Mouse (Mus musculus) heart, embryonic 12.5 days (tissue): ENCODE measurements at regions not wholly inside any gene's neighbourhood (a gene's known extent, or its start where the extent isn't known, plus 50 kb on each side); places are given as distances from the start of the nearest gene placed in this dataset.

ENCODE experiments used
- ATAC-seq: fragments of 200-750 bp; cut with Nextera tagmentation; 2 replicates; pipeline ENCODE4 v1.8.0; 2017; ENCODE audit warnings: moderate TSS enrichment, moderate library complexity; ENCODE audit not compliant: insufficient number of reproducible peaks, low FRiP score
- H3K27ac ChIP-seq: fragments of 300-500 bp; sonication (generic); 2 replicates; pipeline ENCODE4 v1.5.1; 2016; ENCODE audit warnings: mild to moderate bottlenecking, moderate library complexity; ENCODE audit not compliant: poor library complexity, severe bottlenecking
- H3K27me3 ChIP-seq: fragments of 300-500 bp; sonication (generic); replicated peaks from 2 replicates; pipeline ENCODE4 v1.6.1; 2016; ENCODE audit warnings: mild to moderate bottlenecking, moderate library complexity
- H3K36me3 ChIP-seq: fragments of 300-500 bp; sonication (generic); 2 replicates; pipeline ENCODE4 v1.6.1; 2016; ENCODE audit warnings: mild to moderate bottlenecking, moderate library complexity
- H3K4me1 ChIP-seq: fragments of 300-500 bp; sonication (generic); replicated peaks from 2 replicates; pipeline ENCODE4 v1.6.1; 2016; ENCODE audit warnings: mild to moderate bottlenecking
- H3K4me2 ChIP-seq: fragments of 300-500 bp; sonication (generic); 2 replicates; pipeline ENCODE4 v1.6.1; 2016; ENCODE audit warnings: mild to moderate bottlenecking, moderate library complexity
- H3K4me3 ChIP-seq: fragments of 300-500 bp; sonication (generic); 2 replicates; pipeline ENCODE4 v1.5.1; 2016; ENCODE audit warnings: mild to moderate bottlenecking
- H3K9ac ChIP-seq: fragments of 300-500 bp; sonication (generic); 2 replicates; pipeline ENCODE4 v1.6.1; 2016; ENCODE audit warnings: mild to moderate bottlenecking, moderate library complexity
- H3K9me3 ChIP-seq: fragments of 300-500 bp; sonication (generic); replicated peaks from 2 replicates; pipeline ENCODE4 v1.6.1; 2016; ENCODE audit warnings: mild to moderate bottlenecking, moderate library complexity
- WGBS: fragments of 180-500 bp; shearing (Covaris S2); methylation state at CpG from one replicate; pipeline ENCODE4 v1.1.7; 2016; 5-methylcytosine and 5-hydroxymethylcytosine counted together

DNA sequence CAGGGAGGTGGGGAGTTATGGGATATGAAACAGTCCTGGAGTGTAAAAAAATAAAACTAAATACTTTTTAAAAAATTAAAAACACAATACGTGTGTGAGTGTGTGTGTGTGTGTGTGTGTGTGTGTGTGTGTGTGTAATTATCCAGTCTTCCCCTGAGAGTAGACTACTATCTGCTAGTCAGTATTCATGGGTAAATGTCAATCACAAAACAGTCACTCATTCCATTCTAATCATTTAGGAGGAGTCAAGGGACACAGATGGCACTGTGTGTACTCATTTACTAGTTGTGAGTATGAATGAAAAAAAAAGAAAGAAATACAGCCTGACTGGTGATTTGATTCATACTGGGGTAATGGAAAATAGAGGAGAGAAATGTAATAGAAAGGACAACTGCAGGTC lies 226.5 kb downstream of the Mpdz start:
- Histone ChIP-seq H3K4me1 (no peaks in the 10 kb centered on the region), H3K4me2 (no peak overlapping the region), H3K9ac (no peak overlapping the region), H3K4me3 (no peak overlapping the region), H3K9me3 (no peaks in the 10 kb centered on the region), H3K36me3 (no peaks in the 10 kb centered on the region), H3K27me3 (no peaks in the 10 kb centered on the region), H3K27ac (no peak overlapping the region)
- WGBS, result 75% methylated on average over 1 of the region's 1 CpGs
- ATAC-seq, result no peak

DNA sequence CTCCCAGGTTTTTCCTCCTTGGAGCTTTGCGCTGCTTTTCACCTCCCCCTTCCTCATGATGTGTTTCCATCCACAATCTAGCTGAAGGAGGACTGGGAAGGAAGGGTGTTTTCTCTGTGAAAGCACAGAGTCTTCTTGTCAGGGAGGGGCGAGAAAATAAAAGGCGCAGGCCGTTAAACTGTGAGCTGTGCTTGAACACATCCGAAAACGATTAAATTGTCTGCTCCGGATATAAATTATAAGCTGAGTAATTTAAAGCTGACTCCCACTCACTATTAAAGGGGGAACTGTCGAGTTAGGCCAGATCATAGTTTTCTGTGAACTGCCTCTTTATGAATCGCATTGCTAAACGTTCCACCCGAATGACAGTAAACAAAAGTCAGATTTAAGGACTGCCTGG lies 224.6 kb downstream of the Mpdz start:
- Histone ChIP-seq H3K9ac (no peak overlapping the region), H3K27ac (no peak overlapping the region), H3K4me3 (no peak overlapping the region), H3K36me3 (no peaks in the 10 kb centered on the region), H3K4me1 (no peaks in the 10 kb centered on the region), H3K4me2 (no peak overlapping the region), H3K9me3 (no peaks in the 10 kb centered on the region), H3K27me3 (no peaks in the 10 kb centered on the region)
- no peak for ATAC-seq
- 69% methylated on average over 11 of the region's 11 CpGs for WGBS

DNA sequence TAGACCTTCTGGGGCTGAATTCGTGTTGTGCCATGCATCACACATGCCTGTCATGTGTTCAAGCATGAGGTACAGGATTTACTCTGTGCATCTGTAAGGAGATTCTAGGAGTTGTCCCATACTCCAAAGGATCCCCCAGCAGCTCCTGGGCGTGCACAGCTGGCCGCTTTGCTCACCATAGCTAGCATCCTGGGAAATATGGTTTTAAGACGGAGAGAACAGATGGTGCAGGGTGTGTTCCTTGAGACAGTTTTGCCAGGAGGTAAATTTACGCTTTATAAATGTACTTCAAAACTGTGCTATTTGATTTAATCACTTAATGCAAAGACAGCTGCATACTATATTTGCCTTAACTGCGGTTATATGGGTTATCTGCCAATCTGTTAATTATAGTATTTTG lies 220.6 kb downstream of the Mpdz start:
- WGBS, result 82% methylated on average over 6 of the region's 6 CpGs
- Histone ChIP-seq H3K9ac (no peak overlapping the region), H3K4me2 (no peak overlapping the region), H3K4me1 (no peaks in the 10 kb centered on the region), H3K27me3 (no peaks in the 10 kb centered on the region), H3K27ac (no peak overlapping the region), H3K36me3 (no peaks in the 10 kb centered on the region), H3K4me3 (no peak overlapping the region), H3K9me3 (no peaks in the 10 kb centered on the region)
- ATAC-seq, result no peak

DNA sequence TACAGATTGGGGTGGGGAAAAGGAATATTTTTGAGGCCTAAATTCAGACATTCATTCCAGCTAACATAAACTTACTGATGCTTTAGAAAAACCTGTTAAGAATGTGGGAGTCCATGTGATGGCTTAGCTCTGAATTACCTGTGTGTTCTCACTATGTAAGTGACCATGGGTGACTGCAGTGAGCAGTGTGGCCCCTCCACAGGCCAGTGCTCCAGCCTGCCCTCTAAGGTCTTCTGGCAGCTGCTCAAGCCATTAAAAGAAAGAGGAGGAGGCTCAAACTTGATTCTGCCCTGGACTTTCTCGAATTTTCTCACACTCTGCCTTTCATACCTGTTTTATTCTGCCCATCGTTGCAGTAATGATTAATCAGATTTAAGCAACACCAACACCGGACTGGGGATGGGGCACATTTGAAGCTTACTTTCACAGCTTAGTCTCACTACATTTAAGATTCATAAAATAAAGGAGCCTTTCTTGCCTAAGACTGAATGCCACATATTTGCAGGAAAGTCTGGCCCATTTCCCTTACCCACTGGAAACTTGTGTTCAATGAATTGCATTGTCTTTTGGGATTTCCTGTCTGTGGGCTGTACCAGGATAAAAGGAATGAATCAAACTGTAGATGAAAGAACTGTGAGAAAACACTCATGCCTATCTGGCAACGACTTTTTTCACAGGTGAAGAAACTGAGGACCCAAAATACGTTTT lies 220.0 kb downstream of the Mpdz start:
- Histone ChIP-seq H3K4me2 (no peak overlapping the region), H3K4me1 (no peaks in the 10 kb centered on the region), H3K27ac (no peak overlapping the region), H3K9me3 (no peaks in the 10 kb centered on the region), H3K27me3 (no peaks in the 10 kb centered on the region), H3K4me3 (no peak overlapping the region), H3K36me3 (no peaks in the 10 kb centered on the region), H3K9ac (no peak overlapping the region)
- WGBS, result 41% methylated on average over 5 of the region's 5 CpGs
- ATAC-seq, result no peak
